Mouse (Mus musculus) embryonic fibroblast, embryonic 13.5 days (primary cell): ENCODE data around the gene 4930578G10Rik. TPM values are rescaled to one million over a fixed set of nuclear protein-coding genes. Genes with fewer than 3 reads are reported as not detected.
"Not testable (repeated sequence)": the region's sequence is repeated elsewhere in the genome, so short reads cannot be mapped to it uniquely, and the experiment has no call there.

Source experiments
- H3K27ac ChIP-seq: 2 replicates; pipeline ENCODE4 v1.5.1; 2012; ENCODE audit warnings: low read length, control low read depth, inconsistent platforms; ENCODE audit not compliant: insufficient read depth
- H3K4me1 ChIP-seq: 2 replicates; pipeline ENCODE4 v1.6.1; 2011; ENCODE audit warnings: low read length; ENCODE audit not compliant: control insufficient read depth, insufficient read depth
- H3K4me3 ChIP-seq: 2 replicates; pipeline ENCODE4 v1.5.1; 2011; ENCODE audit warnings: mild to moderate bottlenecking, control low read depth, low read length; ENCODE audit not compliant: insufficient read depth
- CTCF ChIP-seq: IDR thresholded peaks from 2 replicates; pipeline ENCODE4 v1.5.1; 2011; ENCODE audit warnings: mild to moderate bottlenecking, control low read depth, low read length, moderate library complexity, borderline replicate concordance; ENCODE audit not compliant: insufficient read depth
- POLR2A ChIP-seq: IDR thresholded peaks from 2 replicates; pipeline ENCODE4 v1.6.1; 2011; ENCODE audit warnings: low read depth, mild to moderate bottlenecking, control low read depth, low read length, moderate library complexity
- polyA plus RNA-seq: library from polyadenylated mRNA; stranded (reverse); fragments of >200 nt; gene quantifications from 2 replicates; pipeline ENCODE4 v1.2.4, GENCODE M21; 2011; ENCODE audit warnings: low read depth; ENCODE audit not compliant: missing spikeins, insufficient read length

4930578G10Rik gene
- polyA plus RNA-seq = not detected in 2 replicates

GRCm38 (mm10) chr4:42735245-42735644 lies at the start of gene 4930578G10Rik:
4930578G10Rik (plus strand) TSS chr4:42735545.
- not testable (repeated sequence) for H3K4me1 ChIP-seq, H3K4me3 ChIP-seq, H3K27ac ChIP-seq

GRCm38 (mm10) chr4:42756477-42756876 lies 21.1 kb downstream of the 4930578G10Rik start, which contains the start of gene Ccl19:
Ccl19 (minus strand) TSS chr4:42756577.
- H3K4me3 ChIP-seq, H3K4me1 ChIP-seq, H3K27ac ChIP-seq: not testable (repeated sequence)

GRCm38 (mm10) chr4:42773893-42774292 lies 38.5 kb downstream of the 4930578G10Rik start, which contains the start of gene Ccl21a:
Ccl21a (minus strand) TSS chr4:42773993.
- not testable (repeated sequence) for H3K27ac ChIP-seq, H3K4me1 ChIP-seq, H3K4me3 ChIP-seq

GRCm38 (mm10) chr4:42853788-42854187 lies 118.4 kb downstream of the 4930578G10Rik start, which contains the start of gene Fam205a1:
Fam205a1 (minus strand) TSS chr4:42853888.
- H3K4me3 ChIP-seq, H3K4me1 ChIP-seq, H3K27ac ChIP-seq: not testable (repeated sequence)

- H3K4me3 ChIP-seq, H3K4me1 ChIP-seq, H3K27ac ChIP-seq: not testable (repeated sequence)
Observed at GRCm38 (mm10) chr4:42856671-42857070, 121.3 kb downstream of the 4930578G10Rik start, which contains the start of gene Gm12394. Gm12394 (minus strand) TSS chr4:42856771.

GRCm38 (mm10) chr4:42860483-42860882 lies 125.1 kb downstream of the 4930578G10Rik start:
- H3K4me1 ChIP-seq, H3K27ac ChIP-seq, H3K4me3 ChIP-seq: not testable (repeated sequence)

- H3K27ac ChIP-seq, H3K4me1 ChIP-seq, H3K4me3 ChIP-seq: not testable (repeated sequence)
Observed at GRCm38 (mm10) chr4:42863487-42863886, 128.1 kb downstream of the 4930578G10Rik start.

- Histone ChIP-seq H3K4me1 (no peaks in the 10 kb centered on the region), H3K4me3 (no peak overlapping the region), H3K27ac (no peak overlapping the region)
- TF ChIP-seq CTCF (no peak), POLR2A (no peak)
Observed at GRCm38 (mm10) chr4:42867390-42867789, 132.0 kb downstream of the 4930578G10Rik start.

- Histone ChIP-seq H3K4me3 (no peak overlapping the region), H3K4me1 (no peaks in the 10 kb centered on the region), H3K27ac (no peak overlapping the region)
- TF ChIP-seq POLR2A (no peak), CTCF (no peak)
Observed at GRCm38 (mm10) chr4:42868193-42868592, 132.8 kb downstream of the 4930578G10Rik start.

- TF ChIP-seq POLR2A (no peak), CTCF (no peak)
- Histone ChIP-seq H3K27ac (no peak overlapping the region), H3K4me1 (no peaks in the 10 kb centered on the region), H3K4me3 (no peak overlapping the region)
Observed at GRCm38 (mm10) chr4:42870748-42871147, 135.4 kb downstream of the 4930578G10Rik start.

GRCm38 (mm10) chr4:42872151-42872550 lies 136.8 kb downstream of the 4930578G10Rik start:
- Histone ChIP-seq H3K4me1 (no peaks in the 10 kb centered on the region), H3K27ac (no peak overlapping the region), H3K4me3 (no peak overlapping the region)
- TF ChIP-seq CTCF (no peak), POLR2A (no peak)
